Mouse (Mus musculus) limb, embryonic 14.5 days (tissue): ENCODE data around the gene Ly86. TPM values are rescaled to one million over a fixed set of nuclear protein-coding genes. Genes with fewer than 3 reads are reported as not detected.

Experiments
- ATAC-seq: fragments of 200-750 bp; cut with Nextera tagmentation; 2 replicates; pipeline ENCODE4 v1.8.0; 2017; ENCODE audit warnings: low read depth, moderate number of reproducible peaks, moderate TSS enrichment; ENCODE audit not compliant: low FRiP score
- DNase-seq: peaks from one replicate; pipeline ENCODE4 v3.0.0-alpha.2; 2015; ENCODE audit warnings: low spot score
- H3K27ac ChIP-seq: fragments of 300-500 bp; sonication (generic); replicated peaks from 2 replicates; pipeline ENCODE4 v1.5.1; 2014; ENCODE audit warnings: low read depth, mild to moderate bottlenecking, low read length, moderate library complexity, mixed read lengths
- H3K27me3 ChIP-seq: fragments of 300-500 bp; sonication (generic); 2 replicates; pipeline ENCODE4 v1.6.1; 2014; ENCODE audit warnings: low read length, mixed read lengths; ENCODE audit not compliant: control insufficient read depth, insufficient read depth
- H3K36me3 ChIP-seq: fragments of 300-500 bp; sonication (generic); 2 replicates; pipeline ENCODE4 v1.6.1; 2014; ENCODE audit warnings: mild to moderate bottlenecking, low read length, moderate library complexity, mixed read lengths; ENCODE audit not compliant: control insufficient read depth, insufficient read depth
- H3K4me1 ChIP-seq: fragments of 300-500 bp; sonication (generic); 2 replicates; pipeline ENCODE4 v1.6.1; 2014; ENCODE audit warnings: antibody characterized with exemption, low read length, mixed read lengths; ENCODE audit not compliant: control insufficient read depth, insufficient read depth
- H3K4me2 ChIP-seq: fragments of 300-500 bp; sonication (generic); replicated peaks from 2 replicates; pipeline ENCODE4 v1.6.1; 2014; ENCODE audit warnings: low read depth, mild to moderate bottlenecking, low read length, moderate library complexity; ENCODE audit not compliant: severe bottlenecking
- H3K4me3 ChIP-seq: fragments of 300-500 bp; sonication (generic); replicated peaks from 2 replicates; pipeline ENCODE4 v1.5.1; 2014; ENCODE audit warnings: low read length
- H3K9ac ChIP-seq: fragments of 300-500 bp; sonication (generic); 2 replicates; pipeline ENCODE4 v1.6.1; 2014; ENCODE audit warnings: mild to moderate bottlenecking, low read depth, low read length, moderate library complexity; ENCODE audit not compliant: severe bottlenecking
- H3K9me3 ChIP-seq: fragments of 300-500 bp; sonication (generic); 2 replicates; pipeline ENCODE4 v1.6.1; 2016; ENCODE audit warnings: low read length; ENCODE audit not compliant: control insufficient read depth
- POLR2A ChIP-seq: fragments of 200-500 bp; IDR thresholded peaks from 2 replicates; pipeline ENCODE4 v1.8.0; 2012; ENCODE audit warnings: inconsistent platforms, mild to moderate bottlenecking, moderate library complexity, borderline replicate concordance; ENCODE audit not compliant: insufficient read depth, insufficient read length; ENCODE audit errors: extremely low read depth
- whole genome bisulfite sequencing: fragments of 180-500 bp; shearing (Covaris S2); extraction: QIAGEN DNeasy Blood & Tissue Kit; methylation state at CpG from one replicate; pipeline ENCODE4 v1.1.7; 2014; 5-methylcytosine and 5-hydroxymethylcytosine counted together
- polyA plus RNA-seq, 2 experiments: library from polyadenylated mRNA; depleted of rRNA in 1 of 2; stranded (reverse) in 1 of 2; unstranded in 1 of 2; fragments of >200 nt; fragmentation: Nextera tagmentation in 1 of 2; extraction: Ambion mirVana in 1 of 2; gene quantifications; 2 replicates each; pipeline versions ENCODE4 v1.2.1 to v1.2.3; 2012 to 2014

Gene Ly86
- polyA plus RNA-seq, 2 experiments = 15.0 to 20.8 TPM

GRCm38 (mm10) chr13:37433730-37434129 is 88.7 kb downstream of the Ly86 start:
- Histone ChIP-seq H3K4me3 (peak overlapping the region; percentile 43), H3K36me3 (no peaks in the 10 kb centered on the region), H3K27me3 (peaks cover 12% of the 10 kb centered on the region; the same call in 1 of the 2 replicates), H3K9ac (no peak overlapping the region), H3K27ac (no peak overlapping the region), H3K4me2 (peak overlapping the region; percentile 66; the same call in 1 of the 2 replicates), H3K4me1 (peaks cover 21% of the 10 kb centered on the region), H3K9me3 (no peaks in the 10 kb centered on the region)
- DNase-seq = no peak
- ATAC-seq = no peak; the same call in 1 of the 2 replicates
- no peak for TF ChIP-seq POLR2A
- WGBS = 11% methylated on average over 3 of the region's 3 CpGs

GRCm38 (mm10) chr13:37434137-37434772 is 89.2 kb downstream of the Ly86 start:
- no peak for TF ChIP-seq POLR2A
- H3K9ac ChIP-seq = peak overlapping the region; percentile 59
- peaks cover 12% of the 10 kb centered on the region; the same call in 1 of the 2 replicates for H3K27me3 ChIP-seq
- 1% methylated on average over 19 of the region's 19 CpGs for WGBS
- peak overlapping the region; percentile 66 for H3K4me2 ChIP-seq
- peak; percentile 91 for DNase-seq
- no peaks in the 10 kb centered on the region for H3K9me3 ChIP-seq
- H3K4me3 ChIP-seq = peak overlapping the region; percentile 43
- H3K36me3 ChIP-seq = no peaks in the 10 kb centered on the region
- H3K4me1 ChIP-seq = peaks cover 21% of the 10 kb centered on the region
- peak; percentile 65 for ATAC-seq
- H3K27ac ChIP-seq = 0 out of 2 replicates have a peak overlapping the region, but pooled peaks have one; percentile 28

DNA sequence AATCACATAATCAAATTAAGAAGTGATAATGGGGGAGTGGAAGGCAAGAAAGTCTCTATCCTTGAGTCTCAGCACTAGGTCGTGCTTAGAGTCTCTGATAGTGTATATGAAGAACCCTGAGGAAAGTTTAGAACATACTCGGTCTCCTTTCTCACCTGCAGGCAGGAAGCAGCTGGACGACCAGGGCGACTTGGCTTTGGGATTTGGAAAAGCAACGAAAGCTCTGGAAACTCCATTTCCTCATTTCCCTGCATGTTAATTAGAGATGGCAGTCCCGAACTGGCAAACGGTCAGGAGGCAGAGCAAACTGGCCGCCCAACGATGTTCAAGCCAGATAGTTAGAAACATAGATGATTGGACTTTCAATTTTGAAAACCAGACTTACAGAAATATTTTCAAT is 89.8 kb downstream of the Ly86 start:
- H3K4me1 ChIP-seq = peaks cover 26% of the 10 kb centered on the region
- no peak for TF ChIP-seq POLR2A
- peak overlapping the region; percentile 43 for H3K4me3 ChIP-seq
- peak overlapping the region; percentile 59 for H3K9ac ChIP-seq
- ATAC-seq (no peak), DNase-seq (no peak)
- H3K36me3 ChIP-seq = no peaks in the 10 kb centered on the region
- peaks cover 12% of the 10 kb centered on the region; the same call in 1 of the 2 replicates for H3K27me3 ChIP-seq
- WGBS = 7% methylated on average over 9 of the region's 9 CpGs
- H3K4me2 ChIP-seq = peak overlapping the region; percentile 66
- no peaks in the 10 kb centered on the region for H3K9me3 ChIP-seq
- 0 out of 2 replicates have a peak overlapping the region, but pooled peaks have one; percentile 28 for H3K27ac ChIP-seq

DNA sequence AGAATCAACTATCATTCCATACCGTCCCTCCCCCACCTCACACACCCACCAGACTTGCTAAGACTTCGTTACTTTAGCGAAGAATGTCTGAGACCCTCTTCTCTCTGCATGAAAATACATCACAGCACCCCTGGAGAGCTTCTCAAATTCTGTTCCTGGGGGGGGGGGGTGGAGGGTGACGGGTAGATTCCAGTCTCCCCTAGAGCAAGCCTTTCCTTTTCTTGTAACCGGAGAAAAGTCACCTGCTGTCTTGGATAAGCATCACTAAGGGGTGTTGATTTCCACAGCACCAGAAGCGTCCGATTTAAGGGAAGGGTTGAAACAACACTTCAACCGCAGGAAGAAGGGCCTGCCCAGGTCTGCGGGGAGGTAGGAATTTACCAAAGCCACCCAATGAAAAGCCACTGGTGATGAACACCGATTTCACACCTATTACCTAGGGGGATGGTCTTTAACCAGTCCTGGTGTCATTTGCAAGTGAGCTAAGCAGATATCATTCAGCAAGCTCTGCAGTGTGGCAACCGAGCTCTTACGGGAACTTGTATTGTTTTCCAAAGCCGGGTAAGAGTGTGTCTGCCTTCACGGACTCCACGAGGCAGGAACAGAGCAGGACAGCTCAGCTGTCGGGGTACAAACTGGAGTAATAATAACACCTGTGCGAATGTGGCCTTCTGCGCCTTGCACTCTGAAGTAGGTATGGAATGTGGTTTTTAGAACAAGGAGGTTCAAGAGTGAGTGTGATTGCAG is 91.4 kb downstream of the Ly86 start:
- Histone ChIP-seq H3K36me3 (no peaks in the 10 kb centered on the region), H3K27ac (no peak overlapping the region), H3K4me2 (no peak overlapping the region), H3K9me3 (no peaks in the 10 kb centered on the region), H3K9ac (no peak overlapping the region), H3K4me3 (no peak overlapping the region), H3K27me3 (peaks cover 12% of the 10 kb centered on the region; the same call in 1 of the 2 replicates), H3K4me1 (peaks cover 24% of the 10 kb centered on the region)
- WGBS = 12% methylated on average over 18 of the region's 18 CpGs
- ATAC-seq = no peak
- TF ChIP-seq POLR2A = no peak
- DNase-seq = no peak

DNA sequence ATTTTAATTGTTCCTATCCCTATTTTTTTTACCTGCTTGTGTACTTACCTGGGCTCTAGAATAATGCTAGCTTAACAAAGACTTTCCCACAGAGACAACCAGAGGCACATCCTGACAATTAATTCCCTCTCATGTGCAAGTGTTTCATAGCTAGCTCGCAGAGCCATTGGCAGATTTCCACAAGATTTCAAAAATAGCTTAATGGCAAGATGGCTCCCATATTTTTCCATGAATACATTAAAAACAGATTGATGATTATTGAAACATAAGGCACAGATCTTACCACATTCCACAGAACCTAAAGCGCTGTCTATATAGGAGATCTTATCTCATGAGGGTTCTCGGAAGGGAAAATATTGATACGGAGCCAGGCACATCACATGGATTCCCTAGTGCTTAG is 93.8 kb downstream of the Ly86 start:
- Histone ChIP-seq H3K4me3 (no peak overlapping the region), H3K9me3 (no peaks in the 10 kb centered on the region), H3K9ac (no peak overlapping the region), H3K36me3 (no peaks in the 10 kb centered on the region), H3K27ac (no peak overlapping the region), H3K27me3 (peaks cover 12% of the 10 kb centered on the region; the same call in 1 of the 2 replicates), H3K4me2 (no peak overlapping the region), H3K4me1 (peaks cover 27% of the 10 kb centered on the region)
- WGBS = 77% methylated on average over 4 of the region's 4 CpGs
- no peak for DNase-seq
- no peak for TF ChIP-seq POLR2A
- ATAC-seq = no peak
